Mouse (Mus musculus) intestine, embryonic 15.5 days (tissue): ENCODE measurements around the gene Gm20721. TPM values are rescaled to one million over a fixed set of nuclear protein-coding genes. Genes with fewer than 3 reads are reported as not detected.
"Not testable (repeated sequence)": the region's sequence is repeated elsewhere in the genome, so short reads cannot be mapped to it uniquely, and the experiment has no call there.

Source experiments
- ATAC-seq: fragments of 200-750 bp; cut with Nextera tagmentation; 2 replicates; pipeline ENCODE4 v1.8.0; 2017; ENCODE audit warnings: moderate TSS enrichment, moderate library complexity
- H3K27ac ChIP-seq: fragments of 300-500 bp; sonication (generic); 2 replicates; pipeline ENCODE4 v1.5.1; 2015; ENCODE audit warnings: mild to moderate bottlenecking, inconsistent platforms
- H3K27me3 ChIP-seq: fragments of 300-500 bp; sonication (generic); replicated peaks from 2 replicates; pipeline ENCODE4 v1.6.1; 2015; ENCODE audit warnings: inconsistent platforms
- H3K36me3 ChIP-seq: fragments of 300-500 bp; sonication (generic); 2 replicates; pipeline ENCODE4 v1.6.1; 2015; ENCODE audit warnings: inconsistent platforms
- H3K4me1 ChIP-seq: fragments of 300-500 bp; sonication (generic); replicated peaks from 2 replicates; pipeline ENCODE4 v1.6.1; 2015; ENCODE audit warnings: inconsistent platforms
- H3K4me2 ChIP-seq: fragments of 300-500 bp; sonication (generic); replicated peaks from 2 replicates; pipeline ENCODE4 v1.6.1; 2015; ENCODE audit warnings: mild to moderate bottlenecking, inconsistent platforms
- H3K4me3 ChIP-seq: fragments of 300-500 bp; sonication (generic); replicated peaks from 2 replicates; pipeline ENCODE4 v1.5.1; 2015; ENCODE audit warnings: inconsistent platforms
- H3K9ac ChIP-seq: fragments of 300-500 bp; sonication (generic); 2 replicates; pipeline ENCODE4 v1.6.1; 2015; ENCODE audit warnings: inconsistent platforms
- H3K9me3 ChIP-seq: fragments of 300-500 bp; sonication (generic); 2 replicates; pipeline ENCODE4 v1.6.1; 2016; ENCODE audit warnings: inconsistent platforms
- WGBS: fragments of 180-500 bp; shearing (Covaris S2); methylation state at CpG from one replicate; pipeline ENCODE4 v1.1.7; 2015; 5-methylcytosine and 5-hydroxymethylcytosine counted together
- polyA plus RNA-seq: library from polyadenylated mRNA; unstranded; fragments of >200 nt; fragmentation: Nextera tagmentation; extraction: Ambion mirVana; gene quantifications from 2 replicates; pipeline ENCODE4 v1.2.1, GENCODE M21; 2015

The Gm20721 gene
- polyA plus RNA-seq, 1 experiment from 2014 or later: 29.6 TPM

- Histone ChIP-seq H3K4me1 (peaks cover 15% of the 10 kb centered on the region), H3K27ac (peak overlapping the region; percentile 98), H3K4me2 (peak overlapping the region; percentile 79), H3K9me3 (no peaks in the 10 kb centered on the region), H3K4me3 (peak overlapping the region; percentile 99), H3K27me3 (no peaks in the 10 kb centered on the region), H3K9ac (peak overlapping the region; percentile 96), H3K36me3 (no peaks in the 10 kb centered on the region)
- WGBS: 39% methylated on average over 52 of the region's 58 CpGs
- peak; percentile 5 for ATAC-seq
Observed at GRCm38 (mm10) chr2:174328926-174329662, 17.4 kb downstream of the Gm20721 start.

DNA sequence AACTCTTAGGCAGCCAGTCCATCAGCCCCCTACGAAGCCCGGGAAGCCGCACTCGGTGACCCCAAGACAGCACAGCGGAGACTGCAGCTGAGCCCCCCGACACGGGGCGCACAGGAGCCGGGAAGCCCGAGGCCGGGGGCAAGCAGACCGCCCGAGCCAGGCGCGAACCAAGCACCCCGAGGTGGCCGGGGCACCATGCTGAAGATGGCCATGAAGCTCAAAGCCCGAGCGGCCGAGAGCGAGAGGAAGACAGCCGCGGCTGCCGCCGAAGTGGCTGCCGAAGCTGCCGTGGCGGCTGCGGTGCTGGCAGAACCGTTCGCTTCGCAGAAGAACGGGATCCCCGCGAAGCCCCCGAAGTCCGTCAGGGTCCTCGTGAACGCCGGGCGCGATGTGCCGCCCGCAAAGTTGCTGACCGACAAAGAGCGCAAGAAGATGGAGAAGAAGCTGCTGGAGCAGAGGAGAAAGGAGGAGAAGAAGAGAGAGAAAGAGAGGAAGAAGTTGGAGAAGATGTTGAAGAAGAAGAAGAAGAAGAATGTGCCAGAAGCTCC is 18.1 kb downstream of the Gm20721 start:
- ATAC-seq: no peak
- peak overlapping the region; percentile 99 for H3K4me3 ChIP-seq
- H3K4me2 ChIP-seq: peak overlapping the region; percentile 79
- H3K27me3 ChIP-seq: no peaks in the 10 kb centered on the region
- H3K9ac ChIP-seq: peak overlapping the region; percentile 96
- H3K9me3 ChIP-seq: no peaks in the 10 kb centered on the region
- WGBS: 46% methylated on average over 46 of the region's 46 CpGs
- no peaks in the 10 kb centered on the region for H3K36me3 ChIP-seq
- H3K27ac ChIP-seq: peak overlapping the region; percentile 98
- peaks cover 10% of the 10 kb centered on the region for H3K4me1 ChIP-seq

DNA sequence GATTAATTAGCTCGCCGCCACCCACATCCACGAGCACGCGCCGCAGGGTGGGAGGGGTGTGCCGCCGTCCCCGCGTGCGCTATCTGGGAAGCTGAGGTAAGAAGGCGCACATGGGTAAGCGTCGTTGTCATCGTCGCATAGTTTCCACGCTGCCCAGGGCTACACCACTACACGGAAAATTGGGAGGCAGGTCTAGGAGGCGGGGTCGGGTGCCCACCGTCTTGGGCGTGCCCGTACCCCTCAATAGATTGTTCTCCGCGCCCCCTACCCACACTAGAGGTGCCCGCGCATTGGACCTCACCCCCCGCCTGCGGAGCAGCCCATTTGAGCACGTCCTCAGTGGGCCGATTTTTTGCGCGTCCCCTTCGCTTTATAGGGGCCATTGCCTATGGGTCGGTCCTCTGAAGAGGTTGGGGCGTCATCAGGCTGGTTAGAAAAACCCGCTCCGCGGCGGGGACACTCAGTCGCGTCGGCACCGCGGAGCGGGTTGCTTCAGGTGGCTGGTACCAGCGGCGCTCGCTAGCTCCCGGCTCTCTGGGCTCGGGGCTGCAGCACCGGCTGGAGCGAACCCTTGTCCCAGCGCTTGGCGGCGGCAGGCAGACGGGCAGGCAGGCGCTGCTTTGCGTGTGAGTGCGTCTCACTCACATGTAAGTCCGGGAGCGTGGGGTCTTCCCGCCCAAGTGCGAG is 19.1 kb downstream of the Gm20721 start:
- no peaks in the 10 kb centered on the region for H3K27me3 ChIP-seq
- H3K27ac ChIP-seq: peak overlapping the region; percentile 61
- peak overlapping the region; percentile 54 for H3K9ac ChIP-seq
- H3K4me1 ChIP-seq: peaks cover 8% of the 10 kb centered on the region
- H3K9me3 ChIP-seq: no peaks in the 10 kb centered on the region
- peak overlapping the region; percentile 99 for H3K4me3 ChIP-seq
- WGBS: 53% methylated on average over 64 of the region's 64 CpGs
- H3K36me3 ChIP-seq: no peaks in the 10 kb centered on the region
- peak overlapping the region; percentile 79 for H3K4me2 ChIP-seq
- ATAC-seq: peak; percentile 57

GRCm38 (mm10) chr2:174326481-174326880 is 20.0 kb downstream of the Gm20721 start:
- Histone ChIP-seq H3K27ac (no peak overlapping the region), H3K9ac (peak overlapping the region; percentile 54), H3K4me3 (peak overlapping the region; percentile 99), H3K9me3 (no peaks in the 10 kb centered on the region), H3K4me1 (peaks cover 8% of the 10 kb centered on the region), H3K4me2 (peak overlapping the region; percentile 79), H3K27me3 (no peaks in the 10 kb centered on the region), H3K36me3 (no peaks in the 10 kb centered on the region)
- ATAC-seq: no peak
- WGBS: 57% methylated on average over 8 of the region's 8 CpGs

DNA sequence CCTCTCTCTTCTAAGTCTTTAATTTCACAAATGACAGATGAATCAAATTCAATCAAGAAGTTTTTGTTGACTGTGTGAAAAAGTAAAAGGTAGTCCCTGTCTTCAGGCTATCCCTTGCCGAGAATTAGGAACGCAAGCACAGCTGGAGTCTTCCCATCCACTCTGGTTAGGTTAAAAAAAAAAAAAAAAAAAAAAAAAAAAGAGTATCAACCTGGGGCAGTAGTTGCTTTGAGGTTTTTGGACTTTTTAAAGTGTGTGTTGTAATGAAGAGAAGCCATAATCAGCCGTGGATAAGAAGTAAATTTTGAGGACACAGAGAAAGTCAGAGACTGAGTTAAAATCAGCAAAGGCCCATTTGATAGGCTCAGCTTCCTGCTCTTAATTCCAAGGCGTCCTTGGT is 20.5 kb downstream of the Gm20721 start:
- Histone ChIP-seq H3K4me1 (peaks cover 8% of the 10 kb centered on the region), H3K4me2 (peak overlapping the region; percentile 79), H3K9ac (0 out of 2 replicates have a peak overlapping the region, but pooled peaks have one; percentile 54), H3K36me3 (no peaks in the 10 kb centered on the region), H3K27ac (no peak overlapping the region), H3K4me3 (no peak overlapping the region; the same call in 1 of the 2 replicates), H3K27me3 (no peaks in the 10 kb centered on the region), H3K9me3 (no peaks in the 10 kb centered on the region)
- 73% methylated on average over 4 of the region's 4 CpGs for WGBS
- ATAC-seq: no peak

DNA sequence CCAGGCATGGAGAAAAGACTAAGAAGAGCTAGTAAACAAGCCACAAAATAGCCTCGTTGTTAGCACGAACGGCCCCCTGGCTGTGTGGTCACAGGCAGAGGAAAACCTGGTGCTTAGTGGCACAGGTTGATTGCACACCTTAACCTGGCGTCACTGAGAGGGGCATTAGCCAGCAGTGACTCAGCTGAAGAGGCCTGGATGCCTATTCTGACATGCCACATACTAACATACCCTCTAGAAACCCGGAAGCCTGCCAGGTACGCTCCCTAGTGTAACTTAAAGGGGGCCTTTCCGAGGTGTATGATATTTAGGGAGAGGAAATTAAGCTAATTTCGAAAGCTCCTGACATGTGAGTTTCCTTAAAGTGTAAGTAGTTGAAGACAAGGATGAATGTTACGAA is 29.9 kb downstream of the Gm20721 start:
- H3K27ac ChIP-seq: no peak overlapping the region
- H3K36me3 ChIP-seq: no peaks in the 10 kb centered on the region
- peaks cover 10% of the 10 kb centered on the region; the same call in 1 of the 2 replicates for H3K4me1 ChIP-seq
- H3K27me3 ChIP-seq: no peaks in the 10 kb centered on the region
- H3K9me3 ChIP-seq: no peaks in the 10 kb centered on the region
- no peak overlapping the region for H3K4me2 ChIP-seq
- no peak overlapping the region for H3K4me3 ChIP-seq
- ATAC-seq: no peak
- H3K9ac ChIP-seq: no peak overlapping the region
- 90% methylated on average over 9 of the region's 9 CpGs for WGBS

GRCm38 (mm10) chr2:174315445-174315844 is 31.1 kb downstream of the Gm20721 start:
- not testable (repeated sequence) for ATAC-seq, H3K4me1 ChIP-seq, H3K4me2 ChIP-seq, H3K9ac ChIP-seq, H3K9me3 ChIP-seq, H3K4me3 ChIP-seq, H3K27me3 ChIP-seq, H3K36me3 ChIP-seq, H3K27ac ChIP-seq

DNA sequence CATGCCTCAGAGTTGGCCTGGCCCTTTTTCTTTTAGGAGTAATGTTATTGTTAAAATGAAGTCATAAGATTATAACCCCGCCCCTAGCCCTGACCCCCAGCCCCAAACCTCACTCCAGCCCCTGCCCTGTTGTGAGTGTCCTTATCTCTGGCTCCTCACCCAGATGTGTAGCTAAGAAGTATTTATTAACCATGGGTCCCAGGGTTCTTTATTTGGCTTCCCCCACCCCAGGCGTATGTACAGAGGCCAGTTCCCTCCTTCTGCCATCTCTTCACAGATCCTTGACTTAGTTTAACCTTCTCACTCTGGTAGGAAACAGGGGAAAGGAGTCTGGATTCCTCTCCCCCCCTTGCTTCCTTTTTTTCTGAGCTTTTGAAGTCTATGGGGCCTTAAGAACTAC is 33.9 kb downstream of the Gm20721 start:
- Histone ChIP-seq H3K4me3 (no peak overlapping the region), H3K9me3 (no peaks in the 10 kb centered on the region), H3K27ac (no peak overlapping the region), H3K4me1 (peaks cover 10% of the 10 kb centered on the region; the same call in 1 of the 2 replicates), H3K27me3 (no peaks in the 10 kb centered on the region), H3K4me2 (no peak overlapping the region), H3K36me3 (no peaks in the 10 kb centered on the region), H3K9ac (no peak overlapping the region)
- peak; percentile 48 for ATAC-seq
- 60% methylated on average over 2 of the region's 2 CpGs for WGBS

- H3K9ac ChIP-seq: no peak overlapping the region
- H3K27me3 ChIP-seq: no peaks in the 10 kb centered on the region
- peak; percentile 84 for ATAC-seq
- H3K36me3 ChIP-seq: no peaks in the 10 kb centered on the region
- WGBS: 14% methylated on average over 4 of the region's 4 CpGs
- no peak overlapping the region for H3K4me3 ChIP-seq
- H3K4me1 ChIP-seq: peaks cover 10% of the 10 kb centered on the region; the same call in 1 of the 2 replicates
- no peak overlapping the region for H3K27ac ChIP-seq
- no peak overlapping the region for H3K4me2 ChIP-seq
- H3K9me3 ChIP-seq: no peaks in the 10 kb centered on the region
Observed at GRCm38 (mm10) chr2:174312118-174312647, 34.3 kb downstream of the Gm20721 start.

DNA sequence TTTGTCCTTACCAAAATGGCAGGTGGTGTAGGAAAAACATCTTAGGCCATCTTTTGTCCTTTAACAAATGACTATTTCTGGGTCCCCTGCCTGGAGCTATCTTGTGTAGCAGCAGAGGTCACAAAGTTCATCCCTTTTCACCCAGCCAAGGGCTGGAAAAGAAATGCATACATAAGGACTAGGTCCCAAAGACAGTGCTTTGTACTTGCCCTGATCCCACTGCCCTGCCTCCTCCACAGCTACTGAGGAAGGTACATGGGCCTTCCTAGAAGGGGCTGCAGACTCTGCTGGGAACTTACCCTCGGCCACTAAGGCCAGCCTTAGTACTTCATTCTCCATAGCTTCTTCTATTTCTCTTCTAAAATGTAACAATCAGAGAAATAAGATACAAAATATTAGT is 34.9 kb downstream of the Gm20721 start:
- no peak overlapping the region for H3K27ac ChIP-seq
- no peak overlapping the region for H3K9ac ChIP-seq
- no peaks in the 10 kb centered on the region for H3K27me3 ChIP-seq
- no peak overlapping the region for H3K4me2 ChIP-seq
- H3K4me1 ChIP-seq: peaks cover 10% of the 10 kb centered on the region; the same call in 1 of the 2 replicates
- ATAC-seq: no peak
- 78% methylated on average over 1 of the region's 1 CpGs for WGBS
- no peaks in the 10 kb centered on the region for H3K9me3 ChIP-seq
- no peak overlapping the region for H3K4me3 ChIP-seq
- H3K36me3 ChIP-seq: no peaks in the 10 kb centered on the region

GRCm38 (mm10) chr2:174310913-174311514 is 35.5 kb downstream of the Gm20721 start:
- Histone ChIP-seq H3K27me3 (no peaks in the 10 kb centered on the region), H3K4me2 (no peak overlapping the region), H3K9me3 (no peaks in the 10 kb centered on the region), H3K36me3 (no peaks in the 10 kb centered on the region), H3K9ac (no peak overlapping the region), H3K4me3 (no peak overlapping the region), H3K27ac (no peak overlapping the region), H3K4me1 (peaks cover 10% of the 10 kb centered on the region; the same call in 1 of the 2 replicates)
- 15% methylated on average over 7 of the region's 7 CpGs for WGBS
- peak; percentile 54; the same call in 1 of the 2 replicates for ATAC-seq

- Histone ChIP-seq H3K4me3 (no peak overlapping the region), H3K27ac (no peak overlapping the region), H3K27me3 (no peaks in the 10 kb centered on the region), H3K9ac (no peak overlapping the region), H3K9me3 (no peaks in the 10 kb centered on the region), H3K4me1 (peaks cover 7% of the 10 kb centered on the region; the same call in 1 of the 2 replicates), H3K36me3 (no peaks in the 10 kb centered on the region), H3K4me2 (no peak overlapping the region)
- ATAC-seq: no peak
- 68% methylated on average over 3 of the region's 3 CpGs for WGBS
Observed at GRCm38 (mm10) chr2:174307903-174308302, 38.6 kb downstream of the Gm20721 start.
